Mouse (Mus musculus) inflammation-experienced regulatory T-cells, adult 6 months (primary cell): ENCODE data around the gene Pcsk1. TPM values are rescaled to one million over a fixed set of nuclear protein-coding genes. Genes with fewer than 3 reads are reported as not detected.

Experiments used
- ATAC-seq: one replicate; pipeline ENCODE4 v1.8.0; 2017
- polyA plus RNA-seq, 3 experiments: library from polyadenylated mRNA; unstranded; fragments of 100-300 nt; shearing (Covaris generic); gene quantifications; one replicate each; pipeline ENCODE4 v1.2.1; 2017

Gene Pcsk1
- 1 to 10 TPM in 1 of 3 experiments, under 1 TPM in 2; 0.72 to 2.2 (median 0.95) TPM for polyA plus RNA-seq

DNA sequence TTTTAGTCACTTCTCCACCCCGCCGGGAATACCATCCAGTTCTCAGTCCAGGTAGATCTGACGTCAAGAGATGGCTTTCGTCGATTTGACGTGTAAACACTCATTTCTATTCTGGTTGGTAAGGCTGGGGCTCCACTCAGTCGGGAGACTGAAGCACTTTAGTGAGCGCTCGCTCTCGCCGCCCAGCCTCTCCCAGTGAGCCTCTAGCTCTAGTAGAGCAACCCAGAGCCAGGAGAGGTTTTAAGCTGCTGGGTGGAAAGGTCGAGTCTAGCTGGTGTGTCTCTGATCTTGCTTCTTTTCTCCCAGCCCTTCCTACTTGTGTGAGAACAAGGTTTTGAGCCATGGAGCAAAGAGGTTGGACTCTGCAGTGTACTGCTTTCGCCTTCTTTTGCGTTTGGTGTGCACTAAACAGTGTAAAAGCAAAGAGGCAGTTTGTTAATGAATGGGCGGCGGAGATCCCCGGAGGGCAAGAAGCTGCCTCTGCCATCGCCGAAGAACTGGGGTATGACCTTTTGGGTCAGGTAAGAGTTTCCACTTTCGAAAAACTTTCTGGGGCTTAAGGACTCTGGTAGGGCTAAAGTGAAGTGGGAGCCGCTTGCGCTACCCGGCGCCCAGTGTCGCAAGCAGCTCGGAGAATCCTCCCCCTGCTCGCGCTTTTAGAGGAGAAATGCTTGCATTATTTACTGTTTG, at the start of gene Pcsk1:
Gene Pcsk1 (plus strand): TSS at position 106 of the 690 bp plus-strand sequence.
- ATAC-seq = no peak

DNA sequence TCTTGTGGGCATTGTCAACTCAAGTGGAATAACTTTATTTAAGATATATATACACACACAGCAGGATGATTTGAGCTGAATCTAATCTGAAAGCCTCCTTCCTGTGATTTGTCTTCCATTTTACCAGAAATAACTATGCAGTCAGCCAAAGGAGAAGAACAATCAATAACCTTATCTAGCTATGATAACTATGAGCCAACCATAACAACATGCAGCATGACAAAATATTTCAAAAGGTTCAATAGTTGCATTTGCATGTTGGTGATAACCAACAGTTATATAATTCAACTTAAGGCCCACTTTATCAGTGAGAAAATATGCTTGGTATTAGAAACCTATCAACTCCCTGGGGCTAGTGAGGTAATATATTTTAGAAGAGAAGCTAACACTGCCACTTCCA, 30.8 kb upstream of the Pcsk1 start:
- no peak for ATAC-seq

DNA sequence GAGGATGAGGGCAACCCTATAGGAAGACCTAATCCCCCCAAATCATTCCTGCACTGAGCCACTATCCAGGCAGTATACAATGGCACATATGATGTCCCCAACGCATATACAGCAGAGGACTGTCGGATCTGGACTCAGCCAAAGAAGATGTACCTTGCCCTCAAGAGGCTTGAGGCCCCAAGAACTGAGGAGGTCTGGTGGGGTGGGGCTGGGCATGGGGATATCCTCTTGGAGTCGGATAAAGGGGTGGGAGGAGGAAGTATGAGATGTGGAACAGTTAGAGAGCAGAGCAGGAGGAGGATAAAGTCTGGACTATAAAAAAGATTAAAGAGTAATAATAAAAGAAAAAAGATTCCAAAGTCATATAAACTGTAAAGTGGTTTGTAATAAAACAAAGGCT, 25.7 kb upstream of the Pcsk1 start:
- ATAC-seq = no peak

DNA sequence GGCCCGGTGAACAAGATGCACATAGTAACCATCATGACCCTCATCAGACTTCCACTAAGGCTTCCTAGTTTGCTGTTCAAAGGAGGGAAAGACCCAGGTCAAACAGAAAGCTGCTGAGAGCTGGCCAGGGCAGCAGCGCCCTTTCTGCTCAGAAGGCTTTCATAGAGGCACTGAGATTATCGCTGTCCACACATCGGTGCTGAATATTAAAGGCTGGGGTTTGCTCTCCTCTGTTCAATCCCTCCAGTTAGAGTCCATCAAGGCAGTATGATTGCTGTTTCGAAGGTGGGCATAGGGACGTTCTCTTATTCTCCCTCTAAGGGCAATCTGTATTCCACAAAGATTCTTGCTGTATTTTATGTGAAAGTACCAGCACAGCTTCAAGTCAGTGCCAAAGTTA, 1.0 kb upstream of the Pcsk1 start:
- ATAC-seq = no peak

DNA sequence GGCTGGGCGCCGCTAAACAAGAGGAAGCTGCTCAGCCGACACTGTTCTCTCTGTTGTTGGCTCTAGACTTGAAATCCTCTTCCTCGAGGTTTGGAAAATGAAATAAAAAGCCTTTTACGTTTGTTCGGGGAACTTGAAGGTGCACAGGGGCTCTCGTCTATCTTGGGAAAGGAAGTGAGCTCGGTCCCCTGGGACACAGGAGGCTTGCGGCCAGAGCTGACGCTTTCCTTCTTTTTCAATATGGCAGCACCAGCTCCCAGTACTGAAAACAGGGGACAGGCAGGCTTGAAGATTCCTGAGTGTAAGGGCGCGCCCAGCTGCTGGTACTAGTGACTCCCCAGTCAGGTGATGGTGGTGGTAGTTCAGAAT, 769 bp downstream of the Pcsk1 start:
- ATAC-seq = no peak

DNA sequence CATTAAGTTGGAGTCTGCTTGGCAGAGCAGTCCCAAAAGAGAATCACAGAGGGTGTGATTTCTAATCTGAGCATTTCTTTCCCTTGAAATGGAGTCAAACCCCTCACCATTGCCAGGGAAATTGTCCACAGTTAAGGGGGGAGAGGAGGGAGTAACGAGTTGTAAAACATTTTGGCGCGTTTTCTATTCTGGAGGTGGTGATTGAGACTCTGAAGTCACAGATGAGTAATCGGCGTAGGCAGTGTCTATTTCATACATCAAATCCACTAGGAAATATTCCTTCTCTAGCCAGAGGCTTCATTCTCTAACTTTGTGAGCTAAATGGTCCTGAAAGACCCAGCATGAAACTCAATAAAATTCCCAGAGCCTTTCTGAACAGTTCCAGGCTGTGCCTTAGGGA, 1.4 kb downstream of the Pcsk1 start:
- ATAC-seq = no peak

DNA sequence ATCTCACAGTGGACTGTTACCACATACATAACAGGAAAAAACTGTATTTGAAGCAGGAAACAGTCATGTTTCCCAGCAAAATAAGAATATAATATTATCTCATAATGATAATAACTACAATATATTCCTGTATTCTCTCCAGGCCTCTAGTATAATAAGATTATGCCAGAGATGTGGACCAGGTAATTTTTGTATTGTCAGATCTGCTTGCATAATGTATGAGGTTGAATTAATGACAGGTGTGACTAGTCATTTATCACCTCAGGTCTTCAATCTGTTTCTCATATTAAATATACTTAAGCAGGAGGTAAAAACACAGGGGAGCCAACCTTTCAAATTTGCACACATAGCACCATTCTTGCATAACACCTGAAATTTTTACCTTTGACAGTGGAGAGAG, 5.9 kb downstream of the Pcsk1 start:
- ATAC-seq = no peak

DNA sequence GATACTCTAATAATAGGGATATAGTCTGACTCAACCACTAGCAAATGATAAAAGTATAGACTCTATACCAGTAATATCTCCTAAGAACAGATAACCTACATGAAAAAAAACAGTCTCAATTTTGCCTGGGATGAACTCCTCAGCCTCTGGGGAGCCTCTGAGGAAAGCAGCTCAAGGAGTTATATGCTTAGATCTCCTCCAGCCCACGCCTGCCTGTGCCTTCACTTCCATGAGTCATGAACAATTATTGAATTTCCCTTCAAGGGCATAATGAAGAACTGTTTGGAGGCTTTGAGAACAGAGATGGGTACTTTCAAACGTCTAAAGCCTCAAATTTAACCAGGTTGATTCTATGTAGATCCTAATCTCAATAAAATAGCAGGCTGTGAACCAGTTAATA, 23.5 kb downstream of the Pcsk1 start:
- ATAC-seq = no peak

DNA sequence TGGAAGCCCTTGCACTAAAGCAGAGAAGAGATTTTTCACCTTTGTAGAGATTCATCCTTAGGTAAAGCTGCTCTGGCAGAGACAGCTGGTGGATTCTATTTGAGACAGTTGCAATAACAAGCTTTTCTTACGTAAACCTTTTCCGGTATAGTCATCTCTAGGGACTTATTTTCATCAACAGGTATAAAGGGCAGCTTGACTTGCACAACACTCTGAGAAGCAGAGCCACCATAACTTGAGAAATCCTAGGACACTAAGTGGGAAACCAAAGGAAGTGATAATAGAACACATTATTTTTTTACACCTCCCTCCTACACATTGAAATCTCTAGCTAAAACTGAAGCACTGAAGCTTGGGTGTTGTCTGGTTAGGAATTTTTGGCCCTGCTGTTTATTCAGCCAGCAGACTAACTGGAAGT, 24.4 kb downstream of the Pcsk1 start:
- ATAC-seq = no peak

DNA sequence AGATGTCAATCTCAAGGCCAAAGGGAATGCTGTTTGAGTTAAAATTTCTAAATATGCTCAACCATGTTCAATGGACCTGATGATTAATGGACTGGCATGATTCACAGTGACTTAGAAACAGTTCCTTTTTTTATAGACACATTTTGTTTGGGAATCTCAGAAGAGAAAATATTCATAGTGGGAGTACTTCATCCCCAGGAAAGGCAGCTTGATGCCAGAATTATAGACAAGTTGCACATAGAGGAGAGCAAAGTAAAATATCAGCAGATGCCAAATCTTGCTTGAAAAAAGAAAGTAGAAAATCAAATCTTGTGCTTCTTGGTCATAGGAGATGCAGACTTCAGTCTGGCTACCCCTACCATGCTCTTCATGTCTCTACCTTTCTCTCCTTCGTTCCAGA, 25.2 kb downstream of the Pcsk1 start:
- no peak for ATAC-seq

DNA sequence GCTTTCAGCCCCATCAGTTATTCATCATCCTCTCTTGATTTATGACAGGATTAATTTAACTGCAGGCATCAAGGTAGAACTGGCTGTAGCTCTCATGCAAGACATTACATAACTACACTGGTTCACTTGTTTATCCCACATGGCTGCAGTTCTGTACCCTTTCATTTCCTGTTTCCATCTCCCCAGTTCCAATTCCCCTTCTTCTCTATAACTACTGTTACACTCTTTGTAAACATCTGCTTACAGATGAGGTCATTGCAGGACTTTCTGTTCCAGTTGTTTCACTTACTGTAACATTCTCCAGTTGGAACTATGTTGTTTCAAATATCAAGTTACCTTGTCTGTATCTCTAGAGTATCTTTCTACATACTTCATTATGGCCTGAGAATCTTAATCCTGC, 46.2 kb downstream of the Pcsk1 start:
- no peak for ATAC-seq

DNA sequence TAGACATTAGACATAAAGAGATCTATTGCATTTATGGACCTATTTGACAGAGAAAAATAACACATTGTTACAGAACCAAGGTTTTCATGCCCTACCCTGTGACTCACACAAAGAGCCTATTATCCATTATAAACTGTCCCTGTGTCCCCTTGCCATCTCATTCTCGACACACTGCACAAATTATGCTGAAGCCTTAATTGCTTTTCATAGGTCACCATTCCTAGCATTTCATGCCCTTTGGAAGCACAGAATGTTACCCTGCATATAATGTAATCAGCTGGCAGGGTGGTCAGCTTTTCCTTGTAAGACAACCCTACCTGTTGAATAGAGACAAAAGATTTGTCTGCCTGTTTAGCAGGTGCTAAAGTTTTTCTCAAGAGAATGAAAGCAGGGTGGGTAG, 71.0 kb downstream of the Pcsk1 start:
- no peak for ATAC-seq

DNA sequence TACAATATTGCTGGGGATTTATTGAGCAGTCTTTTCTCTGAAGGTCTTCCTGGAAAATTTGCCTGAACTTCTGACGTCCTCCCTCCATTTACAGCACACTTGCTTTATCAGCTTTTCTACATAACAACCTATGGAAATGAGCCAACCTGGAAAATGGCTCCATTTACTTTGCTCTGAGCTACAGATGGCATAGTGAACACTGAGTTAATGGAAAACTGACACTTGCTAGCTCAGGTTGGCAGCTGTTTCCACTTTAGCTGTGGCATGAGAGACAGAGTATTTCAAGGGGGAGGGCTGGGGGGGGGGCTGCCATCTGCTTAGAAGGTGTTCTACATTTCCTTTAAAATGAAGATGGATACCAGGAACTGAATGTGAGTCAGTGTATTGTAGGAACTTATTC, 73.8 kb downstream of the Pcsk1 start:
- no peak for ATAC-seq
